Mouse (Mus musculus) ES-E14 (cell line): Measurements from ENCODE around the gene Poglut1.

Source experiments
- MAFK ChIP-seq: IDR thresholded peaks from 2 replicates; pipeline ENCODE4 v1.6.1; 2014; ENCODE audit warnings: mild to moderate bottlenecking, low read depth, low read length, inconsistent platforms; ENCODE audit not compliant: insufficient read depth
- ZC3H11A ChIP-seq: IDR thresholded peaks from 2 replicates; pipeline ENCODE4 v1.6.1; 2012; ENCODE audit warnings: low read depth, mild to moderate bottlenecking, inconsistent platforms, low read length, borderline replicate concordance
- ZNF384 ChIP-seq: IDR thresholded peaks from 2 replicates; pipeline ENCODE4 v1.6.1; 2012; ENCODE audit warnings: low read depth, low read length, inconsistent platforms

- TF ChIP-seq MAFK (no peak), ZC3H11A (no peak), ZNF384 (no peak)
Observed at GRCm38 (mm10) chr16:38481327-38481726, 68.7 kb downstream of the Poglut1 start.
